ENCODE assay signal across 23 mouse cellular contexts in the genomic region with DNA sequence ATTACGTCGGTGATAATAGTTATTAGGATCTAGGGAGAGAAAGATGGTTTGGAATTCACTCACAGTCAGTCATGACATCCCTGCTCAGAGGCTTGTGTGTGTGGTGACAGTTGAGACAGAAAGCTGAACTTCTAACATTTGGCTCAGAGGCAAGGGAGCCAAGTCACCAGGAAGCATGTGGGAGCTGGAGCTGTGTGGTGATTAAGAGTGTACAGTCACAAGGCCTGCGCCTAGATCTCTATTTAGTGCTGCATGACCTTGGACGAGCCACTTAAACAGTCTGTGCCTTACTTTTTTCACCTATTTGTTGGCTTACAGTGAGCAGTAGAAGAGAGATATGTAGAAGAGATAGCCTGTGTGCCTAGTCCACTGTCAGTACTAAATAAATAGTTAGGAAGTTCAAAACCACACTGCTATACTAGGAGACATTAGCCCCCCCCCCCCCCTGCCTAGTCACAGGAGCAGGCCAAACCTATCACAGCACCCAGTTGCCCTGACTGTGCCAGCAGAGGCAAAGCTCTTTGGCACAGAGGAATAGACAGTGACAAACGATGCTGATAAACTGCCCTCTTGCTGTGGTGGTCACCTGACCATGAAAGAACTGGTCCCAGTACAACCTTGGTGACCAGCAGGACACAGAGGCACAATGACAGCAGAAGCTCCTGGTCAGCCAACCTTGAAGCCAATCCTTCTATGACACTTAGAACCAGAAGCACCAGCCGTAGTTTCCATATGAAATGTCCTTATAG.
"Had no signal": no experiment of that assay in that cellular context is flagged by ENCODE, and none has a peak within 500 bp of the region (broad histone marks: within the 10 kb centered on the region; RNA-seq: fewer than 3 reads in every experiment).

No protein-coding gene starts in this region.

- H3K27me3 ChIP-seq: limb, embryonic 13.5 days; liver, embryonic 12.5 days; liver, embryonic 15.5 days; lung, embryonic 15.5 days; megakaryocyte, embryonic 14.5 days; midbrain, embryonic 13.5 days; neural tube, embryonic 13.5 days; stomach, embryonic 15.5 days had no signal

- H3K9me3 ChIP-seq: limb, embryonic 10.5 days; limb, embryonic 13.5 days; liver, embryonic 12.5 days; liver, embryonic 15.5 days; lung, embryonic 15.5 days; midbrain, embryonic 10.5 days; midbrain, embryonic 13.5 days; neural tube, embryonic 13.5 days; stomach, embryonic 15.5 days had no signal

- DNase-seq: kidney, postnatal 25 days; layer of hippocampus, adult 9-11 months; liver; lung, adult 18-20 months; lung, postnatal 10 days; lung, postnatal 36 days; retina, postnatal 1 day; right cerebral cortex, postnatal 25 days; spleen, adult 18-20 months; thymus, postnatal 25 days had no signal

- H3K27ac ChIP-seq: kidney, postnatal 0 days; layer of hippocampus, adult 2 months; limb, embryonic 10.5 days; limb, embryonic 13.5 days; liver, embryonic 12.5 days; liver, embryonic 15.5 days; lung, embryonic 15.5 days; midbrain, embryonic 10.5 days; midbrain, embryonic 13.5 days; neural tube, embryonic 13.5 days; stomach, embryonic 15.5 days had no signal

- H3K4me3 ChIP-seq: layer of hippocampus, adult 2 months; limb, embryonic 10.5 days; limb, embryonic 13.5 days; liver, embryonic 12.5 days; liver, embryonic 15.5 days; lung, embryonic 15.5 days; megakaryocyte, embryonic 14.5 days; midbrain, embryonic 10.5 days; midbrain, embryonic 13.5 days; myocyte; neural tube, embryonic 13.5 days; stomach, embryonic 15.5 days had no signal

- H3K4me1 ChIP-seq: liver, embryonic 12.5 days; liver, embryonic 15.5 days; lung, embryonic 15.5 days; megakaryocyte, embryonic 14.5 days; midbrain, embryonic 10.5 days; midbrain, embryonic 13.5 days; neural tube, embryonic 13.5 days; stomach, embryonic 15.5 days had no signal

- H3K36me3 ChIP-seq: limb, embryonic 10.5 days; limb, embryonic 13.5 days; liver, embryonic 12.5 days; liver, embryonic 15.5 days; lung, embryonic 15.5 days; midbrain, embryonic 10.5 days; midbrain, embryonic 13.5 days; neural tube, embryonic 13.5 days; stomach, embryonic 15.5 days had no signal
